Mouse (Mus musculus) hindbrain, postnatal 0 days (tissue): ENCODE measurements around the gene Adamts2. TPM values are rescaled to one million over a fixed set of nuclear protein-coding genes. Genes with fewer than 3 reads are reported as not detected.

Experiments used
- ATAC-seq: fragments of 200-750 bp; cut with Nextera tagmentation; 2 replicates; pipeline ENCODE4 v1.8.0; 2017; ENCODE audit warnings: mild to moderate bottlenecking, moderate TSS enrichment, moderate library complexity
- DNase-seq: peaks from one replicate; pipeline ENCODE4 v3.0.0-alpha.2; 2015; ENCODE audit warnings: low spot score
- H3K27ac ChIP-seq: fragments of 300-500 bp; sonication (generic); 2 replicates; pipeline ENCODE4 v1.5.1; 2014; ENCODE audit warnings: mild to moderate bottlenecking
- H3K27me3 ChIP-seq: fragments of 300-500 bp; sonication (generic); 2 replicates; pipeline ENCODE4 v1.6.1; 2014; ENCODE audit warnings: low read length, mixed read lengths; ENCODE audit not compliant: insufficient read depth
- H3K36me3 ChIP-seq: fragments of 300-500 bp; sonication (generic); 2 replicates; pipeline ENCODE4 v1.6.1; 2014; ENCODE audit warnings: low read length, mixed read lengths; ENCODE audit not compliant: insufficient read depth
- H3K4me1 ChIP-seq: fragments of 300-500 bp; sonication (generic); 2 replicates; pipeline ENCODE4 v1.6.1; 2014; ENCODE audit warnings: antibody characterized with exemption, low read length, mixed read lengths; ENCODE audit not compliant: insufficient read depth
- H3K4me2 ChIP-seq: fragments of 300-500 bp; sonication (generic); 2 replicates; pipeline ENCODE4 v1.6.1; 2014; ENCODE audit warnings: low read depth, mild to moderate bottlenecking, low read length, moderate library complexity, mixed read lengths
- H3K4me3 ChIP-seq: fragments of 300-500 bp; sonication (generic); 2 replicates; pipeline ENCODE4 v1.5.1; 2014; ENCODE audit warnings: low read length
- H3K9ac ChIP-seq: fragments of 300-500 bp; sonication (generic); replicated peaks from 2 replicates; pipeline ENCODE4 v1.6.1; 2014; ENCODE audit warnings: mild to moderate bottlenecking, low read length, moderate library complexity, mixed read lengths
- H3K9me3 ChIP-seq: fragments of 300-500 bp; sonication (generic); 2 replicates; pipeline ENCODE4 v1.6.1; 2016; ENCODE audit warnings: low read length, mixed read lengths
- CTCF ChIP-seq: IDR thresholded peaks from 2 replicates; pipeline ENCODE4 v1.5.1; 2016; ENCODE audit warnings: antibody characterized with exemption, control low read depth, low read depth
- WGBS: fragments of 180-500 bp; shearing (Covaris S2); extraction: QIAGEN DNeasy Blood & Tissue Kit; methylation state at CpG from one replicate; pipeline ENCODE4 v1.1.7; 2014; 5-methylcytosine and 5-hydroxymethylcytosine counted together
- polyA plus RNA-seq: library from polyadenylated mRNA; unstranded; fragments of >200 nt; fragmentation: Nextera tagmentation; extraction: Ambion mirVana; gene quantifications from 2 replicates; pipeline ENCODE4 v1.2.1, GENCODE M21; 2015
- total RNA-seq: library from RNA; depleted of rRNA; stranded (reverse); fragments of >200 nt; gene quantifications from 2 replicates; pipeline ENCODE4 v1.2.3, GENCODE M21; 2014

The Adamts2 gene
- total and polyA plus RNA-seq, 2 experiments from 2014 or later: 5.8 to 15.1 TPM

DNA sequence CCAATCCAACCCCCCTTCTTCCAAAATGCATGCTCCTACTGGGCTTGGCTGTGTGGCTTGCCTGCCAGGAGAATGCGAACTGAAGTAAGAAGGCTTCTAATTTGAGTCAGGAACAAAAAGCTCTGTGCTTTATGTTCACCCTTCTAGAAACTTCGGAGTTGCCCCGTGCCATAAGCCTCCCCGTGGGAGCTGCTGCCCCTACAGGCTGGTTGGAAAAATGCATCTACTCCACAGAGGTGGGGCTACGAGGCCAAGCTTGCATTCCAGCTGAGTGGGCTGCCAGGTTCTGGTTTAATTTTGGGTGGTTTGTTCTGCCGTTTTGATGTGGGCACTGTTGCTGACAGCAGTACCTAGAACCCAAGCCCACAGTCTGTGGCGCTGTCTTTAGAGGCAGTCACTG is 14.9 kb upstream of the Adamts2 start:
- Histone ChIP-seq H3K9ac (no peak overlapping the region), H3K27me3 (no peaks in the 10 kb centered on the region), H3K9me3 (no peaks in the 10 kb centered on the region), H3K4me3 (no peak overlapping the region), H3K4me1 (no peaks in the 10 kb centered on the region), H3K27ac (no peak overlapping the region), H3K36me3 (no peaks in the 10 kb centered on the region), H3K4me2 (no peak overlapping the region)
- ATAC-seq (peak; percentile 27; the same call in 1 of the 2 replicates), DNase-seq (peak; percentile 50)
- 45% methylated on average over 7 of the region's 7 CpGs for WGBS
- TF ChIP-seq CTCF: peak; percentile 80

GRCm38 (mm10) chr11:50587787-50588186 is 14.1 kb upstream of the Adamts2 start:
- peak; percentile 80 for TF ChIP-seq CTCF
- H3K4me2 ChIP-seq: no peak overlapping the region
- no peaks in the 10 kb centered on the region for H3K36me3 ChIP-seq
- H3K4me1 ChIP-seq: no peaks in the 10 kb centered on the region
- WGBS: 17% methylated on average over 3 of the region's 3 CpGs
- H3K9me3 ChIP-seq: no peaks in the 10 kb centered on the region
- DNase-seq: peak; percentile 80
- H3K9ac ChIP-seq: no peak overlapping the region
- H3K27ac ChIP-seq: no peak overlapping the region
- no peaks in the 10 kb centered on the region for H3K27me3 ChIP-seq
- ATAC-seq: peak; percentile 33; the same call in 1 of the 2 replicates
- H3K4me3 ChIP-seq: no peak overlapping the region

GRCm38 (mm10) chr11:50589060-50589459 is 12.8 kb upstream of the Adamts2 start:
- no peaks in the 10 kb centered on the region for H3K9me3 ChIP-seq
- H3K27ac ChIP-seq: no peak overlapping the region
- peak; percentile 82 for TF ChIP-seq CTCF
- 44% methylated on average over 11 of the region's 11 CpGs for WGBS
- no peaks in the 10 kb centered on the region for H3K4me1 ChIP-seq
- H3K27me3 ChIP-seq: no peaks in the 10 kb centered on the region
- DNase-seq (peak; percentile 45), ATAC-seq (no peak)
- no peak overlapping the region for H3K4me2 ChIP-seq
- no peak overlapping the region for H3K4me3 ChIP-seq
- H3K9ac ChIP-seq: no peak overlapping the region
- no peaks in the 10 kb centered on the region for H3K36me3 ChIP-seq

DNA sequence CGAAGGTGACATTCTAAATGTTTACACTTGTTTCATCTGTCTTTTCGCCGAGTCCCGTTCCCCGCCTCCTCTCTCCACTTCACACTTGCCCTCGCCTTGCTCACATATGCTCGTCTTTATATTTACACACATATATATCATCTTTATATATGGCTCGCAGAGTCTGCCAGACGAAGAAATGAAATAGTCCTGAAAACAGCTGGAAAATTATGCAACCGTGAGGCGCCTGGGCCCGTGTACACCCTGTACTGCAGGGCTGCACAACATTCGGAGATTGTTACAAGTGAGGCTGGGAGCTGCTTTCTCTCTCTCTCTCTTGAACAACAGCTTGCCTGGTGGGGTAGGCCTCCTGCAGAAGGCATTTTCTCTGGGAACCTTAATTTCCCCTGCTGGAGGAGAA is 10.8 kb upstream of the Adamts2 start:
- no peak for DNase-seq
- WGBS: 86% methylated on average over 13 of the region's 13 CpGs
- no peak for ATAC-seq
- no peak overlapping the region for H3K4me3 ChIP-seq
- H3K4me2 ChIP-seq: no peak overlapping the region
- H3K27ac ChIP-seq: no peak overlapping the region
- no peaks in the 10 kb centered on the region for H3K4me1 ChIP-seq
- no peak overlapping the region for H3K9ac ChIP-seq
- no peak for TF ChIP-seq CTCF
- H3K9me3 ChIP-seq: no peaks in the 10 kb centered on the region
- H3K36me3 ChIP-seq: no peaks in the 10 kb centered on the region
- no peaks in the 10 kb centered on the region for H3K27me3 ChIP-seq

DNA sequence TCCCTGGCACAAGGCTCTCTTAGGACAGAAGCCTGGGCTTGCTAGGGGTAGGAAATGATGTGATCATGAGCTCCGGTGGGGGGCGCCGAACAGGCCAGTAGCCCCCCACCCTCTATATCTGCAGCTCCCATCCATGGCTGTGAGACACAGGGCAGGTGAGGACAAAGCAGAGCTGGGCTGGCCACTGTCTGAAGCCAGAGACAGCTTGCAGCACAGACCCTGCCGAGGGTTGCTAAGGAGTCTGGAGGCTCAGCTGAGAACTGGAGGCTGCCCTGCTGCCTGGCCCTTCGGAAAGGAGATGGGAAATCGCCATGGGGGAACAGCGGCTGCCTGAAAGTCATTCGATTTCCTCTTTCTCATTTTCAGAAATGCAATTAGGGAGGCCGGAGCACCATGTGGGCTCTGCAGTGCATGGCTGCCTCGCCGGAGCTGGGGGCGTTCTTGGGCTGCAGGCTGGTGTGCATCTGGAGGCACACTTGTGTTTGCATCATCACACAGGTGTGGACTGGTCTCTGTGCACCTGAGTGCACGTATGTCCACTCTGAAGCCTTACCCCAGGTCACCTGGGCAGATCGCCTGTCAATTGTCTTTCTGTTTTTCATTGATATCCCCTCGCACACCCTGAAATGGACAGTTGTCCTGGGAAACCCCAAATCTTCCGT is 8.9 kb upstream of the Adamts2 start:
- Histone ChIP-seq H3K27ac (no peak overlapping the region), H3K4me3 (no peak overlapping the region), H3K9ac (no peak overlapping the region), H3K9me3 (no peaks in the 10 kb centered on the region), H3K27me3 (no peaks in the 10 kb centered on the region), H3K36me3 (no peaks in the 10 kb centered on the region), H3K4me1 (no peaks in the 10 kb centered on the region), H3K4me2 (no peak overlapping the region)
- DNase-seq (no peak), ATAC-seq (peak; percentile 43; the same call in 1 of the 2 replicates)
- no peak for TF ChIP-seq CTCF
- WGBS: 61% methylated on average over 16 of the region's 16 CpGs

- no peak for TF ChIP-seq CTCF
- no peak for DNase-seq
- 85% methylated on average over 2 of the region's 2 CpGs for WGBS
Observed at GRCm38 (mm10) chr11:50596571-50596970, 5.3 kb upstream of the Adamts2 start.

GRCm38 (mm10) chr11:50599156-50599555 is 2.7 kb upstream of the Adamts2 start:
- ATAC-seq: no peak
- Histone ChIP-seq H3K9ac (no peak overlapping the region), H3K9me3 (no peaks in the 10 kb centered on the region), H3K36me3 (no peaks in the 10 kb centered on the region), H3K27ac (no peak overlapping the region), H3K4me2 (no peak overlapping the region), H3K4me3 (no peak overlapping the region), H3K27me3 (no peaks in the 10 kb centered on the region), H3K4me1 (0 out of 2 replicates have a peak, but pooled peaks cover 4% of the 10 kb centered on the region)
- DNase-seq: no peak
- WGBS: 60% methylated on average over 2 of the region's 2 CpGs
- peak; percentile 25; the same call in 1 of the 2 replicates for TF ChIP-seq CTCF

More at GRCm38 (mm10) chr11:50596571-50596970, 5.3 kb upstream of the Adamts2 start:
- Histone ChIP-seq H3K9me3 (no peaks in the 10 kb centered on the region), H3K4me3 (no peak overlapping the region), H3K27ac (no peak overlapping the region), H3K4me1 (no peaks in the 10 kb centered on the region), H3K27me3 (no peaks in the 10 kb centered on the region), H3K9ac (no peak overlapping the region), H3K36me3 (no peaks in the 10 kb centered on the region), H3K4me2 (no peak overlapping the region)
- no peak for ATAC-seq
